Mouse (Mus musculus): ENCODE data around the gene Gm12794.
"Not testable (repeated sequence)": the region's sequence is repeated elsewhere in the genome, so short reads cannot be mapped to it uniquely, and the experiment has no call there.

Gene Gm12794

DNA sequence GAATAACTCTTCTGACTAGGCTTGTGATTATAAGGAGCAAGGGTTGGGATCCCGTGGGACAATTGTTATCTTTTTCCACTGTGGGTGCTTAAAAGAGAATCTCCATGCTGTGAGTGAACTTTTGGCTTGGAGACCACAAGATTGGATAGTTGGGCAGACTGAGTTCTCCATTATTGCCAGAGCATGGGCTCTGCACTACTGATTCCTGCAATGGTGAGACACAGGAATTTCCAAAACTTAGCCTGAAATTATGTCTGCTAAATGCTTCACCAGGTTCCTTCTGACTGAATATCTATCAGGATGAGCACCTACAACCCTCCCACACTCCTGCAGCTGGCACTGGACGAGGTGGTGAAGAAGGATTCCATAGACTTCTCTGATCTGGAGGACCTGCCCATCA lies at the start of gene Gm12794:
TSS of gene Gm12794 (plus strand) at position 301 of the 400 bp plus-strand sequence.
- not testable (repeated sequence) for DNase-seq (ENCODE audit: low spot score)

DNA sequence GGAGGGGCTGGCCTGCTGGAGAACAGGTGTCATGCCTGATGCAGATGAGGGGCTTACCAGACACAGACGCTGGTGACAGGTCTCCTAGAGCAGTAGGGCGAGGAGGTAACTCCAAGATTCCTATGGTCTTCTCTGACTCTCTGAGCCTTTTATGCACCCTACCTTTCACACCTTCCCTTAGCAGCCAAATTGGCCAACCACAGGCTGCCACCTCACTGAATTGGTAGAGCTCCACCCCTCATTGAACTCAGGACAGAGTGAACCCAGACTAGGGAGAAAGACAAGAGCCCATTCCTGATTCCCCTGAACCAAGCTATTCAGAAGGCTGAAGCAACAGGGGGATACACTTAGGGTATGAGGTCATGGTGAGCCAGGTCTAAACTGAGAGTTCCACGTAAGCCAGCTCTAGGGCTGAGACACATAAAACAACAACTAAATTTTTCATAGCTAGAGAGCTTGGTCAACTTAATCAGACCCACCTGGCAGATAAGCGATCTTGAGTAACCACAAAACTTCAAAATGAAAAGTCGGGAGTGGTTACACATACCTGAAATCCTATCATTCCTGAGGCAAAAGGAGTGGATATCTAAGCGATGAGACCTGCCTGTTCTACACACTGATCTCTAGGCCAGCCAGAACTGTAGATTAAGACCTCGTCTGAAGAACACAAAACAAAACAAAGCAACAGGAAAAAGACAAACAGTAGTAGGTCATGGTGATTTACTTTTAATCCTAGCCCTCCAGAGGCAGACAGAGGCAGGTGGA lies 46.4 kb upstream of the Gm12794 start, which contains the start of gene C130073F10Rik:
TSS of gene C130073F10Rik (minus strand) at position 134 of the 765 bp plus-strand sequence.
- no peak for DNase-seq (ENCODE audit: low spot score)

DNA sequence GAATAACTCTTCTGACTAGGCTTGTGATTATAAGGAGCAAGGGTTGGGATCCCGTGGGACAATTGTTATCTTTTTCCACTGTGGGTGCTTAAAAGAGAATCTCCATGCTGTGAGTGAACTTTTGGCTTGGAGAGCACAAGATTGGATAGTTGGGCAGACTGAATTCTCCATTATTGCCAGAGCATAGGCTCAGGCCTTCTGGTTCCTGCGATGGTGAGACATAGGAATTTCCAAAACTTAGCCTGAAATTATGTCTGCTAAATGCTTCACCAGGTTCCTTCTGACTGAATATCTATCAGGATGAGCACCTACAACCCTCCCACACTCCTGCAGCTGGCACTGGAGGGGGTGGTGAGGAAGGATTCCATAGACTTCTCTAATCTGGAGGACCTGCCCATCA lies 31.4 kb upstream of the Gm12794 start, which contains the start of gene Gm12800:
TSS of gene Gm12800 (plus strand) at position 301 of the 400 bp plus-strand sequence.
- DNase-seq (ENCODE audit: low spot score): not testable (repeated sequence)

DNA sequence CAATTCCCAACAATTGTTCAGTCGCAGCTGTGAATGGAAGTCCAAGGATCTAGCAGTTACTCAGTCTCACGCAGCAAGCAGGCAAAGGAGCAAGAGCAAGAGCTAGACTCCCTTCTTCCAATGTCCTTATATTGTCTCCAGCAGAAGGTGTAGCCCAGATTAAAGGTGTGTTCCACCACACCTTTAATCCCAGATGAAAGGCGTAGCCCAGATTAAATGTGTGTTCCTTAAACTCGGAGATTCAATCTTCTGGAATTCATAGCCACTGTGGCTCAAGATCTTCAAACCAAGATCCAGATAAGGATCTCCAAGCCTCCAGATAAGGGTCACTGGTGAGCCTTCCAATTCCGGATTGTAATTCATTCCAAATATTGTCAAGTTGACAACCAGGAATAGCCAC lies 40.7 kb downstream of the Gm12794 start, which contains the start of gene Gm12790:
TSS of gene Gm12790 (minus strand) at position 101 of the 400 bp plus-strand sequence.
- not testable (repeated sequence) for DNase-seq (ENCODE audit: low spot score)

DNA sequence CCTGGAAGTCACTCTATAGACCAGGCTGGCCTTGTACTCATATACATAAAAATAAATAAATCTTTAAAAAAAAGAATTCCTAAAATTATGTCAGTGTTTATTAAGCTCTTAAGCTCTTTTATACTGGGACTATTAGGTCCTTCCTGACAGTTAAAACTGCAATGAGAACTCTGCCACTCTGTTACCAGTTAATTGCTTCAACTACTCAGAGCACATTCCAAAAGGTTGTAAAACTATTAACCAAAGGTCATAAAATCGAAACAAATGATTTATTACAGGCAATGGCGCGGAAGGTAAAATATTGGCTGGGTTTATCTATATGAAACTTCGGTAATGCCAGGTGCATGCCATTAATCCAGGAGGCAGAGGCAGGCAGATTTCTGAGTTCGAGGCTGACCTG lies 45.5 kb downstream of the Gm12794 start:
- DNase-seq (ENCODE audit: low spot score): no peak

DNA sequence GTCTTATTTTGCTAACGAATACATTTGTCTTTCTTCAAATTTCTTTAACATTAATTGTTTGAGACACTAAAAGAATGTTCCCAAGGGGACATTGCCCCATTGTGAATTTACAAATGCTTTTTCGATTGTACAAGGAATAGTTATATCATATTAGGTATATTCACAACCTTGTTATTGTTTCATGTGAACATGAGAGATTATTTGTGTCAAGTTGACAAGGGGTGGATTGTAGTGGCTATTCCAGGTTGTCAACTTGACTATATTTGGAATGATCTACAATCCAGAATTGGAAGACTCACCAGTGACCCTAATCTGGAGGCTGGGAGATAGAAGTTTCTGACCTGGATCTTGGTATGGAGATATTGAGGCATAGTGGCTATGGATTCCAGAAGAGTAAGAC lies 46.1 kb downstream of the Gm12794 start, which contains the start of gene Gm12789:
TSS of gene Gm12789 (plus strand) at position 301 of the 400 bp plus-strand sequence.
- not testable (repeated sequence) for DNase-seq (ENCODE audit: low spot score)
